Mouse (Mus musculus) forebrain, embryonic 15.5 days (tissue): ENCODE results near the gene Cotl1. TPM values are rescaled to one million over a fixed set of nuclear protein-coding genes. Genes with fewer than 3 reads are reported as not detected.

Experiments used
- ATAC-seq: fragments of 200-750 bp; cut with Nextera tagmentation; replicated peaks from 2 replicates; pipeline ENCODE4 v1.8.0; 2017; ENCODE audit warnings: mild to moderate bottlenecking, moderate TSS enrichment, moderate library complexity
- H3K27ac ChIP-seq: fragments of 300-500 bp; sonication (generic); replicated peaks from 2 replicates; pipeline ENCODE4 v1.5.1; 2015; ENCODE audit warnings: mild to moderate bottlenecking, inconsistent platforms
- H3K27me3 ChIP-seq: fragments of 300-500 bp; sonication (generic); 2 replicates; pipeline ENCODE4 v1.6.1; 2015; ENCODE audit warnings: inconsistent platforms
- H3K36me3 ChIP-seq: fragments of 300-500 bp; sonication (generic); 2 replicates; pipeline ENCODE4 v1.6.1; 2015; ENCODE audit warnings: mild to moderate bottlenecking, inconsistent platforms
- H3K4me1 ChIP-seq: fragments of 300-500 bp; sonication (generic); 2 replicates; pipeline ENCODE4 v1.6.1; 2015; ENCODE audit warnings: inconsistent platforms
- H3K4me2 ChIP-seq: fragments of 300-500 bp; sonication (generic); replicated peaks from 2 replicates; pipeline ENCODE4 v1.6.1; 2015; ENCODE audit warnings: mild to moderate bottlenecking, inconsistent platforms
- H3K4me3 ChIP-seq: fragments of 300-500 bp; sonication (generic); 2 replicates; pipeline ENCODE4 v1.5.1; 2015; ENCODE audit warnings: mild to moderate bottlenecking, inconsistent platforms
- H3K9ac ChIP-seq: fragments of 300-500 bp; sonication (generic); replicated peaks from 2 replicates; pipeline ENCODE4 v1.6.1; 2015; ENCODE audit warnings: mild to moderate bottlenecking, inconsistent platforms
- H3K9me3 ChIP-seq: fragments of 300-500 bp; sonication (generic); 2 replicates; pipeline ENCODE4 v1.6.1; 2016; ENCODE audit warnings: inconsistent platforms
- WGBS: fragments of 180-500 bp; shearing (Covaris S2); methylation state at CpG from one replicate; pipeline ENCODE4 v1.1.7; 2015; ENCODE audit warnings: mixed read lengths; 5-methylcytosine and 5-hydroxymethylcytosine counted together
- polyA plus RNA-seq: library from polyadenylated mRNA; unstranded; fragments of >200 nt; fragmentation: Nextera tagmentation; extraction: Ambion mirVana; gene quantifications from 2 replicates; pipeline ENCODE4 v1.2.1, GENCODE M21; 2015

Gene Cotl1
- polyA plus RNA-seq, 1 experiment from 2014 or later = 138 TPM

DNA sequence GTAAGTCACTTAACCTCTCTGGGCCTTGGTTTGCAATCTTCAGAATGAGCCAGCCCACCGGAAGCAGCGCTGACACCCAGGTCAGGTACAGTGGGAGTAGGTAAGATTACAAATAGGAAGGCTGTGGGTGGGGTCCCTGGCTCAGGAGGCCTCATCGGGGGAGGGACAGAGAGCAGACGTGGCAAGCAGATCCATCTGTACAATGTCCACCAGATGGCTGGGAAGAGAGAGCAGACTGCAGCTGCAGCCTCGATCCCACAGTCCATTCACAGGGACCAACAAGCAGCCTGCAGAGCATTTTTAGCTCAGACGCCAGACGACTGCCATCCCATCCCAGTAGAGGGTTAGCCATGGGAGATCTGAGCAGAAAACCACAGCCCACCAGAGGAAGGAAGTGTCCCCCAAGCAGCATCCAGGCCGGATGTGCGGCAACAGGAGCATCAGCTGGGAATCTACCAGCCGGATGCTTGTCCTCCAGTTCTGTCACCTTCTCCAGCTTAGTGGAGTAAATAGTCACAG is 2.7 kb downstream of the Cotl1 start:
- ATAC-seq = no peak
- peaks cover 5% of the 10 kb centered on the region; the same call in 1 of the 2 replicates for H3K36me3 ChIP-seq
- H3K27me3 ChIP-seq = no peaks in the 10 kb centered on the region
- peak overlapping the region; percentile 92 for H3K4me3 ChIP-seq
- peak overlapping the region; percentile 65 for H3K4me2 ChIP-seq
- H3K9ac ChIP-seq = peak overlapping the region; percentile 85
- H3K4me1 ChIP-seq = peaks cover 63% of the 10 kb centered on the region
- H3K9me3 ChIP-seq = no peaks in the 10 kb centered on the region
- WGBS = 47% methylated on average over 10 of the region's 10 CpGs
- peak overlapping the region; percentile 63 for H3K27ac ChIP-seq

DNA sequence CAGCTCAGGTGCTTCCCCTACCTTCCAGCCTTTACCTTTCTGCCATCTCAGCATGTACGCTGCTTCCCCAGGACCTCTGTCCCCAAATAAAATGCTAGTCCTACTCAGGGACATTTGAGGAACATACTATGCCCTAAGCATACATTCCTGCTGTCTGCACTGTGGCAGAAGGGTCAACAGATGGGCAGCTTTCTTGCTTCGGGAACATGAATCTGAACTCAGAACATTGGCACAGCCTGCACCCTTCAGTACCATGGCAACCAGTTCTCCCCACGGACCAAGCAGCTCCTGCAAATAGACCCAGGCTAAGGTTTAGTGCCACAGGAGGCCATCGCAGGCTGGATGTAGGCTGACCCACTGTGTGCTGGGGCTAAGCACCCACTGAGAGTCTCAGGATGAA is 3.5 kb downstream of the Cotl1 start:
- Histone ChIP-seq H3K27me3 (no peaks in the 10 kb centered on the region), H3K9me3 (no peaks in the 10 kb centered on the region), H3K4me2 (peak overlapping the region; percentile 65), H3K27ac (no peak overlapping the region), H3K36me3 (peaks cover 5% of the 10 kb centered on the region; the same call in 1 of the 2 replicates), H3K4me1 (peaks cover 70% of the 10 kb centered on the region), H3K9ac (0 out of 2 replicates have a peak overlapping the region, but pooled peaks have one; percentile 85), H3K4me3 (no peak overlapping the region; the same call in 1 of the 2 replicates)
- no peak for ATAC-seq
- WGBS = 74% methylated on average over 4 of the region's 4 CpGs

DNA sequence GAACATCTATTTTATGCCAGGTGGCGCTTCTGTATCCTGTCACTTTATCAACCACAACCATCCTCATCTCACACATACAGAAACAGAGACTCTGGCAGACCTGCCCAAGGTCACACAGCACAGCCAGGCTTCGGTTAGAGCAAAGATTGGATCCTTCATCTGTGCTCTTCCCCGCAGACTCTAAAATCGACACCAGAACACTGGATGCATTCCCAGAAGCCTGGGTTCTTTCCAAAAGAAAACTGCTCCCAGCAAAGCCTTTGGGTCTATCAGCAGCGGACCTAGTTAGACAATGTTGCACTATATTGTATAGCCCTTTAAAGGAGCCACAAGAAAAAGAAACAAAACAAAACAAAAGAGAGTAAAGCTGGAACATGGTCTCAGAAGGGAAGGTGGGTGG is 5.1 kb downstream of the Cotl1 start:
- no peak overlapping the region for H3K4me2 ChIP-seq
- 68% methylated on average over 5 of the region's 5 CpGs for WGBS
- no peak overlapping the region for H3K27ac ChIP-seq
- H3K4me1 ChIP-seq = peaks cover 77% of the 10 kb centered on the region
- H3K4me3 ChIP-seq = no peak overlapping the region
- no peak overlapping the region for H3K9ac ChIP-seq
- no peak for ATAC-seq
- peaks cover 5% of the 10 kb centered on the region; the same call in 1 of the 2 replicates for H3K36me3 ChIP-seq
- no peaks in the 10 kb centered on the region for H3K9me3 ChIP-seq
- H3K27me3 ChIP-seq = no peaks in the 10 kb centered on the region

DNA sequence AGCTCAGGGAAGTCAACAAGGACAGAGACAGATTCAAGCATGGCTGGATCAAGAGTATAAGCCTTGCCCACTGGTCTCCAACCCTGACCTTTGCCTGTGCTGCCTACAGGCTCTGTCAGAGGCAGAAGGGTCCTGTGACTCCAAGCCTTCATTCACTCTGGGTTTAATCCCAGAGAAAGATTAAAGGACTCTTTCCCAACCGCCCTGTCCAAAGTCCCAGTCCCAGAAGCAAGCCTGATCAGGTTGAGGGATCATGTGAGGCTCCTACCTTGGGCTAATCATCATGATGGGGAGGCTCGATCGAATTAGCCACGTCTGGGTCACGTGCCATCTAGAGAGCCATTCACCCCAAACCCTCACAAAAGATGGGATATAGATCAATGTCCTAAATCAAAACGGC is 5.7 kb downstream of the Cotl1 start:
- Histone ChIP-seq H3K27ac (no peak overlapping the region), H3K27me3 (no peaks in the 10 kb centered on the region), H3K4me2 (no peak overlapping the region), H3K4me3 (no peak overlapping the region), H3K4me1 (peaks cover 83% of the 10 kb centered on the region), H3K36me3 (peaks cover 5% of the 10 kb centered on the region; the same call in 1 of the 2 replicates), H3K9me3 (no peaks in the 10 kb centered on the region), H3K9ac (no peak overlapping the region)
- 86% methylated on average over 6 of the region's 6 CpGs for WGBS
- no peak for ATAC-seq

- no peaks in the 10 kb centered on the region for H3K27me3 ChIP-seq
- H3K27ac ChIP-seq = 0 out of 2 replicates have a peak overlapping the region, but pooled peaks have one; percentile 67
- peaks cover 87% of the 10 kb centered on the region for H3K4me1 ChIP-seq
- no peak for ATAC-seq
- H3K9ac ChIP-seq = no peak overlapping the region
- H3K4me3 ChIP-seq = no peak overlapping the region
- H3K9me3 ChIP-seq = no peaks in the 10 kb centered on the region
- H3K4me2 ChIP-seq = no peak overlapping the region
- peaks cover 5% of the 10 kb centered on the region; the same call in 1 of the 2 replicates for H3K36me3 ChIP-seq
- 23% methylated on average over 5 of the region's 5 CpGs for WGBS
Observed at GRCm38 (mm10) chr8:119832931-119833330, 7.4 kb downstream of the Cotl1 start.

- peak overlapping the region; percentile 67 for H3K27ac ChIP-seq
- WGBS = 60% methylated on average over 7 of the region's 7 CpGs
Observed at GRCm38 (mm10) chr8:119832101-119832617, 8.2 kb downstream of the Cotl1 start.

GRCm38 (mm10) chr8:119831336-119831995 is 8.9 kb downstream of the Cotl1 start:
- Histone ChIP-seq H3K4me1 (peaks cover 74% of the 10 kb centered on the region), H3K4me2 (peak overlapping the region; percentile 31), H3K27ac (peak overlapping the region; percentile 67), H3K27me3 (no peaks in the 10 kb centered on the region), H3K36me3 (peaks cover 5% of the 10 kb centered on the region; the same call in 1 of the 2 replicates), H3K9ac (no peak overlapping the region), H3K9me3 (no peaks in the 10 kb centered on the region), H3K4me3 (no peak overlapping the region)
- peak; percentile 61 for ATAC-seq
- 34% methylated on average over 20 of the region's 20 CpGs for WGBS

More at GRCm38 (mm10) chr8:119832101-119832617, 8.2 kb downstream of the Cotl1 start:
- peak; percentile 17; the same call in 1 of the 2 replicates for ATAC-seq
- no peaks in the 10 kb centered on the region for H3K27me3 ChIP-seq
- no peak overlapping the region for H3K9ac ChIP-seq
- peaks cover 81% of the 10 kb centered on the region for H3K4me1 ChIP-seq
- H3K4me3 ChIP-seq = no peak overlapping the region
- no peaks in the 10 kb centered on the region for H3K9me3 ChIP-seq
- peaks cover 5% of the 10 kb centered on the region; the same call in 1 of the 2 replicates for H3K36me3 ChIP-seq
- H3K4me2 ChIP-seq = peak overlapping the region; percentile 31

DNA sequence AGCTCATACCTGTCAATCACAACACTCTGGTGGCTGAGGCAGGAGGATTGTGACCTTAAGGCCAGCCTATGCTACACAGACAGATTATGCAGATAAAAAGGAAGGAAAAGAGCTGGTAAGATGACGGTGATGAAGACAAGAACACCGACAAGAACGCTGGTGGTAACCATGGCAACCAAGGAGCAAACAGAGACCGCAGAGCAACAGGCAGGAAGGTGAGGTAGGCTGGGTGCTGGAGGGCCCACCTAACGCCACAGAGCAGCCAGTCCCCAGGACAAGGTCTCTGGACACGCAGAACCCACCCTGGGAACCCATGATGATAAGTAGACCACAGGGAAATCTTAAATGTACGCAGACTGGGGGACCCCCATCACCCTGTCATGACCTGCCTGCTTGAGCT is 9.8 kb downstream of the Cotl1 start:
- no peak overlapping the region for H3K4me2 ChIP-seq
- H3K4me3 ChIP-seq = no peak overlapping the region
- no peak overlapping the region for H3K9ac ChIP-seq
- H3K36me3 ChIP-seq = peaks cover 5% of the 10 kb centered on the region; the same call in 1 of the 2 replicates
- H3K27me3 ChIP-seq = no peaks in the 10 kb centered on the region
- no peaks in the 10 kb centered on the region for H3K9me3 ChIP-seq
- no peak overlapping the region for H3K27ac ChIP-seq
- peaks cover 66% of the 10 kb centered on the region for H3K4me1 ChIP-seq
- WGBS = 58% methylated on average over 7 of the region's 7 CpGs
- ATAC-seq = no peak

- Histone ChIP-seq H3K9me3 (no peaks in the 10 kb centered on the region), H3K4me1 (peaks cover 63% of the 10 kb centered on the region), H3K4me3 (no peak overlapping the region), H3K36me3 (peaks cover 5% of the 10 kb centered on the region; the same call in 1 of the 2 replicates), H3K4me2 (no peak overlapping the region), H3K27ac (no peak overlapping the region), H3K27me3 (no peaks in the 10 kb centered on the region), H3K9ac (no peak overlapping the region)
- WGBS = 58% methylated on average over 16 of the region's 16 CpGs
- ATAC-seq = no peak
Observed at GRCm38 (mm10) chr8:119829870-119830580, 10.3 kb downstream of the Cotl1 start.

GRCm38 (mm10) chr8:119829420-119829819 is 10.9 kb downstream of the Cotl1 start:
- Histone ChIP-seq H3K27ac (no peak overlapping the region), H3K27me3 (no peaks in the 10 kb centered on the region), H3K4me1 (peaks cover 65% of the 10 kb centered on the region), H3K4me2 (no peak overlapping the region), H3K4me3 (no peak overlapping the region), H3K9ac (no peak overlapping the region), H3K9me3 (no peaks in the 10 kb centered on the region), H3K36me3 (peaks cover 4% of the 10 kb centered on the region; the same call in 1 of the 2 replicates)
- no peak for ATAC-seq
- 89% methylated on average over 13 of the region's 13 CpGs for WGBS

- H3K36me3 ChIP-seq = no peaks in the 10 kb centered on the region
- no peak overlapping the region for H3K4me2 ChIP-seq
- 74% methylated on average over 10 of the region's 10 CpGs for WGBS
- H3K9me3 ChIP-seq = no peaks in the 10 kb centered on the region
- H3K4me1 ChIP-seq = peaks cover 68% of the 10 kb centered on the region
- no peaks in the 10 kb centered on the region for H3K27me3 ChIP-seq
- no peak for ATAC-seq
- no peak overlapping the region for H3K27ac ChIP-seq
- no peak overlapping the region for H3K4me3 ChIP-seq
- H3K9ac ChIP-seq = no peak overlapping the region
Observed at GRCm38 (mm10) chr8:119829015-119829414, 11.3 kb downstream of the Cotl1 start.

GRCm38 (mm10) chr8:119827721-119828153 is 12.6 kb downstream of the Cotl1 start:
- Histone ChIP-seq H3K4me3 (no peak overlapping the region), H3K27me3 (no peaks in the 10 kb centered on the region), H3K9me3 (no peaks in the 10 kb centered on the region), H3K9ac (no peak overlapping the region), H3K4me2 (no peak overlapping the region), H3K4me1 (peaks cover 64% of the 10 kb centered on the region), H3K36me3 (no peaks in the 10 kb centered on the region), H3K27ac (0 out of 2 replicates have a peak overlapping the region, but pooled peaks have one; percentile 6)
- no peak for ATAC-seq
- 31% methylated on average over 4 of the region's 4 CpGs for WGBS
